Mouse (Mus musculus): ENCODE data around the gene Dyrk3.

DNA sequence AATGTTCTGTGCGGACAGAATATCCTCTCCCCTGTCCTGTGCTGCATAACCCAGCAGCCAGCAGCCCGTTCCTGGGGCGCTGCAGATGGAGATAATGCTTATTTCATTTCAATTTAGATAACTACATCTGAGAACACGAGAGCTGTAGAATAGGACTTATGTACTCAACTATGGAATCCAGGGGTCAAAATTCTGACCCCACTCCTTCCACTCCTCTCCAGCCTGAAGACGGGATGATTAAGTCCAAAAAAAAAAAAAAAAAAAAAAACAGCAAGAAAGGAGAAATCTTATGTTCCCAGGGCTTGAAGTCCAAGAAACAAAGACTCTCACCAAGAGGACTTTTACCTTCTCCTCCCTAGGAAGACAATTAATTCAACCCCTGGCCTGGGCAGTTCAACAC is 55.0 kb downstream of the Dyrk3 start:
- TF ChIP-seq POLR2A (IDR thresholded peaks at IDR 0.05; ENCODE audit: borderline replicate concordance, control insufficient read depth, low read depth, low read length) (no peak), CTCF (IDR thresholded peaks at IDR 0.05; ENCODE audit: control insufficient read depth, insufficient read depth, low read length) (no peak)
